Mouse (Mus musculus): ENCODE data around the gene Tanc1.

Tanc1 gene

GRCm38 (mm10) chr2:59800481-59801266 is 188.8 kb downstream of the Tanc1 start:
- peak; percentile 44 to 59 for DNase-seq

- no peak for DNase-seq
These were observed 191.0 kb downstream of the Tanc1 start for GRCm38 (mm10) chr2:59802722-59803387.

- no peak for DNase-seq
These were observed 193.8 kb downstream of the Tanc1 start for GRCm38 (mm10) chr2:59805595-59805994.

- no peak for DNase-seq
These were observed 194.2 kb downstream of the Tanc1 start for GRCm38 (mm10) chr2:59806038-59806437.

- no peak for DNase-seq
These were observed 196.8 kb downstream of the Tanc1 start for GRCm38 (mm10) chr2:59808608-59809007.

- DNase-seq, result peak; percentile 51 to 56
These were observed 198.2 kb downstream of the Tanc1 start for GRCm38 (mm10) chr2:59810039-59810438.

GRCm38 (mm10) chr2:59811247-59811646 is 199.4 kb downstream of the Tanc1 start:
- no peak for DNase-seq

- no peak for DNase-seq
These were observed 200.8 kb downstream of the Tanc1 start for GRCm38 (mm10) chr2:59812641-59813040.

GRCm38 (mm10) chr2:59813457-59813856 is 201.6 kb downstream of the Tanc1 start:
- DNase-seq, result peak in 1 of 2 experiments; percentile 30

- no peak for DNase-seq
These were observed 203.2 kb downstream of the Tanc1 start for GRCm38 (mm10) chr2:59814997-59815396.

GRCm38 (mm10) chr2:59818663-59819062 is 206.8 kb downstream of the Tanc1 start:
- no peak for DNase-seq

- no peak for DNase-seq
These were observed 207.6 kb downstream of the Tanc1 start for GRCm38 (mm10) chr2:59819415-59819814.

GRCm38 (mm10) chr2:59820088-59820487 is 208.2 kb downstream of the Tanc1 start:
- no peak for DNase-seq

GRCm38 (mm10) chr2:59821044-59821443 is 209.2 kb downstream of the Tanc1 start:
- no peak for DNase-seq

GRCm38 (mm10) chr2:59824289-59824688 is 212.4 kb downstream of the Tanc1 start:
- DNase-seq, result no peak

GRCm38 (mm10) chr2:59825380-59825779 is 213.5 kb downstream of the Tanc1 start:
- DNase-seq, result no peak

GRCm38 (mm10) chr2:59828103-59828655 is 216.3 kb downstream of the Tanc1 start:
- no peak for DNase-seq

GRCm38 (mm10) chr2:59828777-59829508 is 217.1 kb downstream of the Tanc1 start:
- peak; percentile 29 to 39 for DNase-seq

GRCm38 (mm10) chr2:59829718-59830117 is 217.9 kb downstream of the Tanc1 start:
- DNase-seq, result no peak

GRCm38 (mm10) chr2:59830151-59830550 is 218.3 kb downstream of the Tanc1 start:
- no peak for DNase-seq

- DNase-seq, result no peak
These were observed 219.1 kb downstream of the Tanc1 start for GRCm38 (mm10) chr2:59830940-59831339.

- DNase-seq, result no peak
These were observed 220.0 kb downstream of the Tanc1 start for GRCm38 (mm10) chr2:59831831-59832230.

GRCm38 (mm10) chr2:59838825-59839224 is 227.0 kb downstream of the Tanc1 start:
- no peak for DNase-seq

Measured in cerebellum, adult 18-20 months (tissue).